Mouse (Mus musculus) kidney, embryonic 14.5 days (tissue): ENCODE measurements at regions not wholly inside any gene's neighbourhood (a gene's known extent, or its start where the extent isn't known, plus 50 kb on each side); places are given as distances from the start of the nearest gene placed in this dataset.

Experiments
- ATAC-seq: fragments of 200-750 bp; cut with Nextera tagmentation; 2 replicates; pipeline ENCODE4 v1.8.0; 2017; ENCODE audit warnings: moderate number of reproducible peaks, mild to moderate bottlenecking, moderate TSS enrichment, moderate library complexity; ENCODE audit not compliant: low FRiP score, low TSS enrichment
- H3K27ac ChIP-seq: fragments of 300-500 bp; sonication (generic); 2 replicates; pipeline ENCODE4 v1.5.1; 2014; ENCODE audit warnings: low read depth, mild to moderate bottlenecking, low read length, moderate library complexity, mixed read lengths
- H3K27me3 ChIP-seq: fragments of 300-500 bp; sonication (generic); 2 replicates; pipeline ENCODE4 v1.6.1; 2014; ENCODE audit warnings: mild to moderate bottlenecking, low read length; ENCODE audit not compliant: control insufficient read depth, insufficient read depth
- H3K36me3 ChIP-seq: fragments of 300-500 bp; sonication (generic); 2 replicates; pipeline ENCODE4 v1.6.1; 2014; ENCODE audit warnings: low read length, mixed read lengths; ENCODE audit not compliant: control insufficient read depth, insufficient read depth
- H3K4me1 ChIP-seq: fragments of 300-500 bp; sonication (generic); 2 replicates; pipeline ENCODE4 v1.6.1; 2014; ENCODE audit warnings: low read length, mixed read lengths; ENCODE audit not compliant: control insufficient read depth, insufficient read depth
- H3K4me2 ChIP-seq: fragments of 300-500 bp; sonication (generic); replicated peaks from 2 replicates; pipeline ENCODE4 v1.6.1; 2014; ENCODE audit warnings: low read depth, mild to moderate bottlenecking, low read length
- H3K4me3 ChIP-seq: fragments of 300-500 bp; sonication (generic); 2 replicates; pipeline ENCODE4 v1.5.1; 2014; ENCODE audit warnings: mild to moderate bottlenecking, low read length
- H3K9ac ChIP-seq: fragments of 300-500 bp; sonication (generic); 2 replicates; pipeline ENCODE4 v1.6.1; 2014; ENCODE audit warnings: low read depth, mild to moderate bottlenecking, low read length, moderate library complexity
- H3K9me3 ChIP-seq: fragments of 300-500 bp; sonication (generic); 2 replicates; pipeline ENCODE4 v1.6.1; 2016; ENCODE audit warnings: low read length; ENCODE audit not compliant: control insufficient read depth
- WGBS: fragments of 180-500 bp; shearing (Covaris S2); extraction: QIAGEN DNeasy Blood & Tissue Kit; methylation state at CpG from one replicate; pipeline ENCODE4 v1.1.7; 2014; 5-methylcytosine and 5-hydroxymethylcytosine counted together

GRCm38 (mm10) chr8:27938559-27939492, 491.4 kb downstream of the Poteg start:
- no peak for ATAC-seq
- no peaks in the 10 kb centered on the region for H3K27me3 ChIP-seq
- no peak overlapping the region for H3K4me3 ChIP-seq
- no peak overlapping the region for H3K27ac ChIP-seq
- no peak overlapping the region for H3K4me2 ChIP-seq
- no peak overlapping the region for H3K9ac ChIP-seq
- H3K4me1 ChIP-seq: no peaks in the 10 kb centered on the region
- no peaks in the 10 kb centered on the region for H3K9me3 ChIP-seq
- 74% methylated on average over 12 of the region's 12 CpGs for WGBS
- no peaks in the 10 kb centered on the region for H3K36me3 ChIP-seq

DNA sequence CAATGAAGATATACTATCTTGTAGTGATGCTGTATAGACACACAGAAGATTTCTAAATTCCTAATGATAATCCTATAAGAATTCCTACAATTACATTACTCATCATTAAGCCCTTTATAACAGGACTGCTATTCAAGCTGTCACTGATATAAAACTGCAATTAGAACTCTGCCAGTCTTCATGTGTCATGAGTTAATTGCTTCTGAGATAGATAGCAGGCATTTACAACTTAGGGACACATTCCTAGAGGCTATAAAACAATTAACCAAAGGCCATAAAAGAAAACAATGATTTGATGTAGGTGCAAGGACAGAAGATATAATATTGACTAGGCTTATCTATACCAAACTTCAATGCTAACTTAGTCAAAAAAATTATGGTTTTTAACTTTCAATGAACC, 507.5 kb downstream of the Poteg start:
- ATAC-seq: no peak
- H3K4me3 ChIP-seq: no peak overlapping the region
- no peaks in the 10 kb centered on the region for H3K4me1 ChIP-seq
- H3K9me3 ChIP-seq: no peaks in the 10 kb centered on the region
- no peaks in the 10 kb centered on the region for H3K36me3 ChIP-seq
- no peaks in the 10 kb centered on the region for H3K27me3 ChIP-seq
- H3K27ac ChIP-seq: no peak overlapping the region
- H3K4me2 ChIP-seq: no peak overlapping the region
- H3K9ac ChIP-seq: no peak overlapping the region

DNA sequence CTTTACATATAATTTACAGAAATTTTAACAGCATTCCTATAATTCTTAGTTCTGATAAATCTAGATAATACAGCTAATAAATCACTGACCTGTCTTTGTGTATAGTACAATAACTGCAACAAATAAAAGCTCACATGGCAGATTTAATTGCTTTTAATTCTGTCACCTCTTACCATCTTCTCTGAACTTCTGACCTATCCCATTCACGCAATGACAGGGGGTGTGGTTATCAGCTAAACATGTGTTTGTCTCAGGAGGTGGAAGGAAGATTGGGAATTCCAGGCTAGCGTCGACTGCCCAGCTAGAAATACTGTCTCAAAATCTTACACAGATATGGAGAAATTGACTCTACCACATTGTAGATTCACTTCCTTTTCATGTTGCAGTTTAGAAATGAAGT, 533.5 kb downstream of the Poteg start:
- WGBS: 67% methylated on average over 3 of the region's 3 CpGs
- Histone ChIP-seq H3K27ac (no peak overlapping the region), H3K27me3 (no peaks in the 10 kb centered on the region), H3K4me2 (no peak overlapping the region), H3K36me3 (no peaks in the 10 kb centered on the region), H3K4me1 (no peaks in the 10 kb centered on the region), H3K9me3 (no peaks in the 10 kb centered on the region), H3K9ac (no peak overlapping the region), H3K4me3 (no peak overlapping the region)
- ATAC-seq: no peak

DNA sequence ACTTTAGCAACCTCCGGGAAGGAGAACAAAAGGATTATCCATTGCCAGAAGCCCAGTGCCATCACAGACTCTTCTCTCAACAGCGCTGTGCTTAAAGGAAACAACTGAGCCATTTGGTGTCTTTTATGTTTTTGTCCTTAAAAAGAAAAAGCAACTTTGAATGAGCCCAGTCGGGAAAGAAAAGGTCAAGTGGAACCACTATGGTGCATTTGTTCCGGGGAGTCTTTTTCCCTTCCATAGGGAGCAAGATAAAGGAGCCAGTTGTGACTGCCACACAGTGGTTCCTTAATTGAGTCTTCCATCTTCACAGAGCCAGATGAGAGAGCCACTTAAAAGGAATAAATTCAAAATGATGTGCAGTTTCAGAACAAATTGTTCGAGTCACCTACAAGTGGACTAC, 534.3 kb downstream of the Poteg start:
- H3K9me3 ChIP-seq: no peaks in the 10 kb centered on the region
- no peak overlapping the region for H3K27ac ChIP-seq
- no peak overlapping the region for H3K9ac ChIP-seq
- no peaks in the 10 kb centered on the region for H3K27me3 ChIP-seq
- H3K36me3 ChIP-seq: no peaks in the 10 kb centered on the region
- no peak overlapping the region for H3K4me2 ChIP-seq
- WGBS: 65% methylated on average over 5 of the region's 5 CpGs
- no peaks in the 10 kb centered on the region for H3K4me1 ChIP-seq
- no peak for ATAC-seq
- H3K4me3 ChIP-seq: no peak overlapping the region

DNA sequence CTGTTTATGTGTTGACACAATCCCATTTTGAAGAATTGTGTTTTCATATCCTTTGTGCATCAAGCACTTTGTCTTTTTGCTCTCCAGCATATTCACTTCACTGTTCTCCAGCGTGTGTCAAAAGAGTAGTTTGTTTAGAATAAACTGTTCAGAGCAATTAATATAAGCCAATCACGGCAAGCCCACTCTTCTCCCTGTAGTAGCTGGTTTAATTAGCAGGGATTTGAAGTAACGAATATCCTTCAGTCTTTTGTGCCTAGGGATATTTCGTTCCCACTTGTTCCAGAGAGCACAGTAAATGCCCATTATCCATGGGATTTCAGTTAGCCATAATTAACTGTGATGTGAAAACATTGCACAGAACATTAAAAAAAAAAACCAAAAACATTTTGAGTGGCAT, 565.4 kb downstream of the Poteg start:
- Histone ChIP-seq H3K9me3 (no peaks in the 10 kb centered on the region), H3K27me3 (no peaks in the 10 kb centered on the region), H3K4me3 (no peak overlapping the region), H3K4me2 (no peak overlapping the region), H3K4me1 (no peaks in the 10 kb centered on the region), H3K9ac (no peak overlapping the region), H3K36me3 (no peaks in the 10 kb centered on the region), H3K27ac (no peak overlapping the region)
- WGBS: 88% methylated on average over 4 of the region's 4 CpGs
- ATAC-seq: no peak
